Mouse (Mus musculus) cerebellum, adult 9-10 months (tissue): ENCODE measurements around the gene Phgdh.

Experiments used
- DNase-seq: peaks from one replicate; pipeline ENCODE4 v3.0.0; 2022

The Phgdh gene

DNA sequence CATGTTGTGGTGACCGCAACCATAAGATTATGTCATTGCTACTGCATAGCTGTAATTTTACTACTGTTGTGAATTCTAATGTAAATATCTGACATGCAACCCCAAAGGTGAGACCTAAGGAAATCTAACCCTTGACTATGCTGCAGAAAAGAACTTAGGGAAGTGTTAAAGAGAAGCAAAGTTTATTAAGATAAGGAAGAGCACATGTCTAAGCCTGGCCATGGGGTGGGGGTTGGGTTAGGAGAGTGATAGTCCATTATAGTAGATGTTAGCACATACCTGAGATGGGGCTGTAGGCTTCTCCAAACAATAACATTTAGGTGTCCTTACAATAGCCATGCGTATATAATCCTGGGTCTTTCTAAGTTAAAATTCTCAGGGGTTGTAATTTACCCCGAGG is 3.4 kb upstream of the Phgdh start:
- DNase-seq: no peak

DNA sequence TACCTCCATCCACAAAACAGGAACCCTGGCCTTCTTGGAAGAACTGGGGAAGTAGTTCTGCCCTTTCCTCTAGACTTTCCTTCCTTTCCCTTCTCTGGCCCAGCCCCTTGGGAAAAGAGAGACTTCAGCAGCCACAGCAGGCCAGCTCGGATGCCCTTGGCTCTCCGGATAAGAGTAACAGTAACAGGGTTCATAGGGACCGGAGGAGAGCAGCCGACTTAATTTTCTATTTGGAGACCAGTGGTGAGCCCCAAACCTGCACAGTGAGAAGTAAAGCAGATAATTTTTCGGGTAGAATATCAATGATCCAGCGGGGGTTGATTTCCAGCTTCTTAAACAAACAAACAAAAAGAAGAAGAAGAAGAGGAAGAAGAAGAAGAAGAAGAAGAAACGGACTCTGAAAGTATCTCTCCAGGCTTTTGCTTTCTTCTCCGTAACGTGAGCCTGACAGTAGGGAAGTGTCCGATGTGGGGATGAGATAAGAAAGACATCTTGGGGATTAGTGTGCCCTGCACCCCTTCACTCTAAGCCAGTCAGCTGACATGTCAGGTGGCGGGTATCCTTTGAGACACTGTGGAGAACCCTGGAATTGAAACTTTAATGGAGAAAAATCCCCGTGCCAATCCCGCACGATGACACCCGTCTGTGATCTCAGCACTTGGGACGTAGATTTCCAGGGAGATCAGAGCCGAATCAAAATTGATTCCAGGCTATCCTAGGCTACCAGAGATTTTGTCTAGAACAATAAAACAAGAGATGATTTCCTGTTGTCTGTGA is 1.2 kb upstream of the Phgdh start:
- DNase-seq: no peak

DNA sequence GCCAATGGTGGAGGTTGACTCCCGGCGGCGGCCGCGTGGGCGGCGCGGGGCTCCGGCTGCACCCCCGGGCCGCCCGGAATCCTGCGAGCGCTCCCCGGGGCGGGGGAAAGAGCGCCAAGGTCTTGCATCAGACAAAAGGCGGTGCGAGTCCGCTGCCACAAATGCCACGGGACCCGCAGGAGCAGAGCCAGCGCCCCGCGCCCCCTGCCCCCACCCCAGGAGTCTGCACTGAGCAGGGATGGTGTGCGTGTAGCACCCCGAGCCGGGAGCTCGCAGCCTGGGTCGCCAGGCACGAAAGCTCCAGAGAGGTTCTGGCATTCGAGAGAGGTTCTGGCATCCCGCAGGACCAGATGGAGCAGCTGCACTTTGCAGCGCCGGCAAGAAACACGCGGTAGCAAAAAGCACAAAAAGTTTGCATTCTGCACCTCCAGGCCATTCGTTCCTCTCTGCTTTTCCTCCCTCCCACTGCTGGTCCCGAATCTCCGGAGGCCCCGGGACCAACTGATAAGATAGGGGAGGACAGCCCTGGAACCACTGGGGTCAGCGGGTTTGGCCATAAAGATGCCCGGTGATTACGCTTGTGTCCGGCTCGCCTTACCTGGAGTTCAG is 589 bp downstream of the Phgdh start:
- DNase-seq: peak; percentile 17

DNA sequence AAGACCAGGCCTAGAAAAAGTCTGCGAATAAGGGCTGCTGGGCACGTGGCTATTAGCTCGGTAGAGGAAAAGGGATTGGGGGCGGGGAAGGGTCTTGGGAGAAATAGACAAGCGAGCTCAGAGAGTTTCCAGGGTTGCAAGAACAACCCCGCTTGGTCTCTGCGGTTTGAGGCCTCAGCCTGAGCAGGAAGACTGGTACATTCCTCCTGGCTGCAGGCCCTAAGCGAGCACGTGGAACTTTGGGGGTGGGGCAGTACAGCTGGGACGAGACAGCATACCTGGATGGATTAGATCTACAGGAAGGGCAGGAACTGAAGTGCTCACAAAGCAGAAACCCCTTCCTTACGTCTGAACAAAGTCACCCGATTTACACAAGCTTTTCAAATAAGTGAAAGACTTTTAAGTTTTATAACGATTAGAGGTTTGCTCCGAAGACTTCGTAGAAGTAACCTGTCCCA is 1.2 kb downstream of the Phgdh start:
- DNase-seq: peak; percentile 24

DNA sequence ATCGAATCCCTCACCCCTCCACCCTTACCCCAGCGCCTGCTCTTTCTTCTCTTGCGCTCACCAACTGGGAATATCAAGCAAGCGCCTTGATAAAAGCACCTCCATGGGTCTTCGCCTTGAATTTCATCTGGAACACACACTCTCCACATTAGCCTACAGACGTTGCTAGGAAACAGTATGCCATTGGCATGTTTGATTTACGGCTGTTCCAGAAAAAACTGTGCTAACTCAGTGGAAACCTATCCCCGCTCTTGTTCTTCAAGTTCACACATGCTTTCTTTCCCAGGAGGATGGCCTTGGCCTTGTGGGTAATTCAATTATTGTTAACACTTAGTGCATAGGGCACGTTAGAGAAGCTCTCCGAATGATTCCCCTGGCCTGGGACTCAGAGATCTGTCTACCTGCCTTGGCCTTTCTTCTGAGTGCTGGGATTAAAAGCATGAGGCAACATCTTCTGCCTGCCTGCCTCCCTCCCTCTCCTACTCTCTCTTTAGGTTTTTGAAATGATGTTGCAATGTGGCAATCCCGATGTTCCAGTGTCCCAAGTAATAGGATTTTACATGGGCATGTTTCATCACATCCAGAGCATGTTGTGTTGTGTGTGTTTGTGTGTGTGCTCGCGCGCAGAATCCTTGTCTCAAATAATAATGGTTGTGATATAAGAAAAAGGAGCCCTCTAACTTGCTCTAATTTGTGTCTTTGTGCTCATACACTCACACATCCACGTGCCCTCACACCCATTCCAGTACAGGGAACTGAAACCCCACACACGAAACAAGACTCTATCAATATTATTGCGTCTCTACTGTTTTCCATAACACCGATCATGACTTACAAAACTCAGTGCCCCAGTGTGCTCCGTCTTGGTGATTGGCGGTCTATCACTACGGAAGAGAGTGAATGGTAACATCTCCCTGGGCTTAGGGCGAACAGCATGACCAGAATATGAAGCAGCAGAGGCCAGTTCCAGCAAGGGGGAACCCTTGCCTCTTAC is 2.8 kb downstream of the Phgdh start:
- DNase-seq: no peak

DNA sequence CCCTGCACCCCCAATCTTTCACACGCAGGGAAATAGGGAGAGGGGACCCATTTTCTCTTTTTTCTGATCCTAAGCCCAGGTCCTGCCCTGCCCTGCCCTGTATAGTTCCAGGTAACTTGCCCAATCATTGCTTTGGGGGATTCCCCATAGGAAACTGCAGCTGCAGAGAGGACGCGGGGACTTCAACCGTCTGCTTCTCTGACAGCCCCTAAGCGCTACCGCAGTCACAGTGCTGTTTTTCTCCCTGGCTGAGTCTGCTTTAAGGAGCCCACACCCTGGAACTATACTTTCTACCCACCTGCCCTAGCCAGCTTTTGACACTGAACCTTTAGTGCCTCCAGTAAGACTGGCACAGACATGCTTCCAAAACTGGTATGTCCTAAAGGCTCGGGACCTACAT is 3.9 kb downstream of the Phgdh start:
- no peak for DNase-seq

DNA sequence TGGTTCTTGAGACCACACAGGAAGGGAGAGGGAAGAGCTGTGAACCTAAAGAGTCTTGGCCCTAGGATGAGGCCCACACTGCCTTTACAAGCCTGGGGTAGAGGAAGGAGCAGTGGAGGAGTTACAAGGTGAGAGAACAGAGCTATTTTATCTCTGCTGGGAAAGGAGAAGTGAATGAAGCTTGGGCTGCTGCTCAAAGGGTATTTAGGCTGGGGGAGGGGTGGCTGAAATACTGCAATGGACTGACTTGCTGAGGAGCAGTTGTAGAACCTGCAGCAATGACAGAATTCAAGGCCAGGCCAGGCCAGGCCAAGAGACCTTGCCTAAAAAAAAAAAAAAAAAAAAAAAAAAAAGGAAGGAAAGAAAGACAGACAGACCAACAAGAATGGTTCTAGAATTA is 4.5 kb downstream of the Phgdh start:
- no peak for DNase-seq

DNA sequence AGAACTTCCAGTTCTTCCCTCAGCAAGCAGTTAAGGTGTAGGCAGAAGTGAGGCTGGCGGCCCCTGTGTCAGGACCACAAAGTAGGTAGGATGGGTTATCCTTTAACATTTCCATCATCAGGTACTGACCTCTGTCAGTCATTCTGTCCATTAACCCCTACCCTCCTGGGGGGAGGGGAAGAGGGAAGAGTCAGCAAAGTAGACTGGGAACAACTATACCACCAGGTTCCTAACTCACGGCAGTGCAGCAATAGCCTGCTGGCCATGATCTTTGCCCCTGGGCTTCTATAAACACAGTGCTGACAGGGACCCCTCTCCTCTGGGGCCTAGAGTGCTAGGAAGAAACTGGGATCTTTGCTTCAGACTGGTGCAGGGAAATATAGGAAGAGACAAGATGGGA is 5.8 kb downstream of the Phgdh start:
- no peak for DNase-seq

DNA sequence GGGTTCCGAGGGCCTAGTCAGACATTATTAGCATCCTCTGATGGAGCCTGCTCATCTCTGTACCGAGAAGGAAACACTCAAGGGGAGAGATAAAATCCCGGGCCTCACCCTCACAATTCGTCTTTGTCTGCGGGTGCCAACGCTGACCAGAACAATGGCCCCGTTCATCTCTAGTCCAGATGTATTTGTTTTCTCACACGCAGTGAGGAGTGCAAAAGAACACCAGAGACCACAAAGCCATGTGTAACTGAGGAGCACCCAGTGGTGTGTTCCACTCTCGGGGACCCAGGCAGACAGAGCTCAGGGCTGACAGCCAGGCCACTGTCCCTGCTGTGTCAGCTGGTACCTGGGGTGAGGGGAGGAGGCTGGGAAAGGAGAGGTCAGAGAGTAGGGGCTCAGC is 15.6 kb downstream of the Phgdh start:
- no peak for DNase-seq

DNA sequence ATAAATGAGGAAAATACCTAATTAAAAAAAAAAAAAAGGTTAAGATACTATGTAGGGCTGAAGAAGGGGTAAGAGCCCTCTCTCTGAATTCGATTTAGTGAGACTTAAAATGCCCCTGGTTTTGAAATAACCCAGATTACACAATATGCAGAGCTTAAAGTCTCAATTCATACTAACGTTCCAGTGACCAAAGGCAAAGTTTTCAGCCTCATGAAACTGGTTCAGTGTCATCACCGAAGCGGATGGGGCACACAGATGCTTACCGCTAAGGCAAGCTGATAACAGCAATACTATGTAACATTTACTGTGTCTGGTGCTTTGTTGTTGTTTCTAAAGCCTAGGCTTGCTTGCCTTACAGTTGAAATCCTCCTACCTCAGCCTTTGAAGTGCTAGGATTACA is 17.6 kb downstream of the Phgdh start:
- no peak for DNase-seq

DNA sequence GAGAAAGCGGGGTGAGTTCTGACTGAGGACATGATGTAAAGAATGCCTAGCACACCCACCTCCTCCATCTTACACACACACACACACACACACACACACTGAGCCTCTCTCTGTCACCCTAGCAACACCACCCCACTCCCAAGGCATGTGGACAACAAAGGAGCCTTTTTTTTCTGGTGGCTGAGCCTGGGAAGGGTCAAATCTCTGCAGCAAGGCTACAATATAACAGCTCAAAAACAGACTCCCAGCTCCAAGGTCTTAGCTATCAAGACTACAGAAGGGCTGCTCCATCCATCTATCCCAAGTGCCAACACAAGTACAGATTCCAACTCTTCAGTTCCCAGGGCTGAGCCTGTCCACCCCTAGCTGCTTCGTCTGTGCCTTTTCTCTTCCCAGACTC is 20.6 kb downstream of the Phgdh start:
- no peak for DNase-seq

DNA sequence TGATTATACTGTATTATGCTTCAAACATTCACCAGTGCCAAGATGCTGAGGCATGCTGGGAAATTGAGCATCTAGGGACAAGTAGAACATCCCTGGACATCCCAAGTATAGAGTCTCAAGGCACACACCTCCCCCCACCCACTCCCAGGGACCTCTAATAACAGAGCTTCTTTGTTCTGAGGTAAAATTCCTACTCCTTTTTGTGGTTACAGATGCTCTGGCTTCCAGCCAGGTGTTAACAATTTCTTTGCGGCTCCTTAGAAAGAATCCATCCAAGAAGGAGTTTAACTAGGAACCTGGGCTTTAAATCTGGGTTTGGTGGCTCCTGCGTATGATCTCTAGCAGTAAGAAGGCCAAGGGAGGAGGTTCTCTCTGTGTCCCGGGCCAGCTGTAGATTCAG is 22.6 kb downstream of the Phgdh start:
- no peak for DNase-seq

DNA sequence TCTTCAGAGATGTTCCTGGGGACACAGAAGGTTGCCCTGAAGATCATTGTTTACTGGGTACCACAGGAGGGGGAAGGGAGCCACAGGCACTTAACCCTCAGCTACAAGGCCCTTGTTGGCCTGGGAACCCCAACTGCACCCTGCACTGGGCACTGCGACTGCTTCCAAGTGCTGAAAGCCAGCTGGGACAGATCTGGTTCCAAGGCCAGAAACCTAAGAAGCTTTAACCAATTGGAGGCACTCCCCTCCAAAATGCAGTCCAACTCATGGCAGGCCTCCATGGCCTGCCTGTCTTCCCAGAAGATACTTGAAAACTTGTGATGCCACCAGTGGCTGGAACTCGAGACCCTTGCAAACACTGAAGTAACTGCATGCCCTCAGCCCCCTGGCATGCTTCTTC is 24.6 kb downstream of the Phgdh start:
- DNase-seq: no peak

DNA sequence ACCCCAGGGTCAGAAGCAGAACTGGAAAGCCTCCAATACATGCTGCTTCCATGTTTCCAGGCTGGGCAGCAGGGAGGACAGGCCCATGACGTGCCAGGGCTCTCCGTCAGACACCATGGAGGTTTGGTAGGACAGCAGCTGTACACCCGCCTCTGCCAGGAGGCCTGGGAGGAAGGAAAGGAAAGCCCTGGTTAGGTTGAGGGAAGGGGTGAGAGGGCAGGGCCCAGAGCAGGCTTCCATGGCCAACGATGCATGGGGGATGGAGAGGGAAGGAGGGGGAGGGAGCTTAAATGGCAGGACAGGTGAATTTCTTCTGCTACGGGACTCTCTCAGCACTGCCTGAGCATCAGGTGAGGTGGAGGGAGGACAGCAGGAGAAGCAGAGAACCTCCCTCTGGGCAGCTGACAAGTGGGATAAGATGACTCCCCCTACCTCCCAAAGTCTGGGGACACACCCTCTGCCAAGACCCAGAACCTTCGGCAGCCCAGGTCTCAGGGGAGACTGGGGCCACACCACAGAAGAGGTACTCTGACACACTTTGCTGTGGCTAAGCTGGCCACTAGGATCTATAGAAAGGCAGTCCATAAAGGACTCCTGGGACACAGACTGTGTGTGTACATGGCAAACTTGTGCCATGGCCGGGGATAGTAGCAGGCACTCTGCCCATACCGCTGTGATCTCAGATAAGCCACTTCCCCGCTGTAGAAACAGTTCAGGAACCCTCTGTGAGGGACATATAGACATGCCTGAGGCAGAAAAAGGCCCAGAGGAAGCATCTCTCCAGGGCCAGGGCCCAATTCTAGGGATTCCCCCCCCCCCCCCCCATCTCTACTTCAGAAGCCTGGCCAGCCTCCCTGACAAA is 26.3 kb downstream of the Phgdh start:
- DNase-seq: no peak

DNA sequence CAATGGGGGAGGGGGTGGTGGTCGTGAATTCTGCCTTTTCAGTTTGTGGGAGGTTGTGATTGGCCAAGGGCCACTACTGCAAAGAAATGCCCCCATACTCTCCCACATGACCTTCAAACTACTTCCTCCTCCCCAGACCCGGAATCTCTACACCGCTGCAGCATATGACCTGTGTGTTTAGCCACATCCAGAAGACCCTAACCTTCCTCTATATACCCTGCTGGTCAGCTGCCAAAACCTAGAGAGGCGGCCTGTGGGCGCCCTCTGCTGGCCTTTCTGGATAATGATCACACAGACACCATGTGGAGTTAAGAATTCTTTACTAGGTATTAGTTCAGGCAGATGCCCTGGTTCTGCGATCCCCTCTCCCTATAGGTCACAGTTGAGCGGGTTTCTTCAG is 26.9 kb downstream of the Phgdh start:
- DNase-seq: no peak

DNA sequence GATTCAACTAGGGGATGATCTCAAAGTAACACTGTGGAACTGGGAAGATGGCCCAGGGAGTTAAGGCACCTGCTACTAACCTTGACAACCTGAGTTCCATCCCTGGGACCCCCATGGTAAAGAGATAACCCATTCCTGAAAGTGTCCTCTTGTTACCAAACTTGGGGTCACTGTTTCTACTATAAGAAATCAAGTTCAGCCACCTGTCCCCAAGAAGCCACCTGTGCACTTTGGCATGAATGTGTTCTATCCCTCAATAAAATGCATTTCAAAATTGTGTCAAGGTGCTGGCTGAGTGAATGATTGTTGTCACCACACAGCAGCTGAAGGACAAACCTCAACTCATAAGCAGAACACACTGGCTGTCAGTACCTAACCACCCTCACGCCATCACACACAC is 29.3 kb downstream of the Phgdh start:
- DNase-seq: no peak

DNA sequence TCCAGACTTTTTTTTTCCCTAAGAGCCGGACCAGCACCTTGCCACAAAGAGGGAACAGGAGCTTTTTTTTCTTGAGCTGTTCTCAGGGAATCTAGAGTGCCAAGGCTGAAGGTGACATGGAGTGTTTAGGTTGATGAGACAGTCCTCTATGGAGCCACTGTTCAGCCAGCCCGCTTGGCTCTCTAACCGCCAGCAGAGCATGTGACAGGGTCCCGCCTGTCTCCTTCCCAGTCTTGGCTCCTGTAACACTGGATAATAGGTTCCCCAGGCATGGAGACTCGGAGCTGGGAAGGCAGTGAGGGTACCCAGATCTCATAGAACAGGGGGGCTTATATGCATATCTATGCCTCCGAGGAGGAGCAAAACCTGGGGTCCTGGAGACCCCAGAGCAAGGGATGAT is 31.2 kb downstream of the Phgdh start:
- no peak for DNase-seq

DNA sequence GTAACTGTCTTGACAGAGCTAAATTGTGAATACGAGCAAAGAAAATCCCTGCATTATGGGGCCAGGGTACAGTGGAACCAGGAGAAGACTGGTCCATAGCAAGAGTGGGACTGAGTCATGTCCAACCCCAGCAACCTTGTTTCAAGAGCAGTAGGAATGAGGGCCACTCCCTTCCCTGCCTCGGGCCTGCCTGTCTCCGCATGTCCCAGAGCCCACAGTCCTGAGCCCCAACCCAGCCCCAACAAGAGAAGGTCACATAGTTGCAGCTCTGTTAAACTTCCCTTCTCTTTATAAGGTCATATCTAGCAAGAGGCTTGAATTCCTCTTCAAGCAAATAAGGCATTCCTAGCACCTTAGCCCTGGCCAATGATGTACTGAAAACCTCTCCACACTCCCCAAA is 38.0 kb downstream of the Phgdh start:
- DNase-seq: no peak

DNA sequence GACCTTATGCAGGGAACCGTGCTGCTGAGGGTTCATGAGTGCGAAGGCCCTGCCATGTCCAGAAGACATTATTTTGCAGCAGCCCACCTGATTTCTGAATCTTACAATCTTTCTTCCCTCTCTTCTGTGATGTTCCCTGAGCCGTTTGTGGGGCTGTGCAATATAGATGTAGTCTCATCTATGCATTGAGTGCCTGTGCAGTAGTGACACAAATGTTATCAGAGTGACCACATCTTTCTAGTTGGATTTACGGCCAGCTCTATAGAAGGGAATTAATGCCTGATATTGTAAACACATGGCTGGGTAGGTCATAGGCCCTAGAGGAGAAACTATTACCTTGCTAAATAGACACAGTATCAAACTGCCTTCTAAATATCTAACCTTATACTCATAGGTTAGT is 39.5 kb downstream of the Phgdh start:
- DNase-seq: no peak

DNA sequence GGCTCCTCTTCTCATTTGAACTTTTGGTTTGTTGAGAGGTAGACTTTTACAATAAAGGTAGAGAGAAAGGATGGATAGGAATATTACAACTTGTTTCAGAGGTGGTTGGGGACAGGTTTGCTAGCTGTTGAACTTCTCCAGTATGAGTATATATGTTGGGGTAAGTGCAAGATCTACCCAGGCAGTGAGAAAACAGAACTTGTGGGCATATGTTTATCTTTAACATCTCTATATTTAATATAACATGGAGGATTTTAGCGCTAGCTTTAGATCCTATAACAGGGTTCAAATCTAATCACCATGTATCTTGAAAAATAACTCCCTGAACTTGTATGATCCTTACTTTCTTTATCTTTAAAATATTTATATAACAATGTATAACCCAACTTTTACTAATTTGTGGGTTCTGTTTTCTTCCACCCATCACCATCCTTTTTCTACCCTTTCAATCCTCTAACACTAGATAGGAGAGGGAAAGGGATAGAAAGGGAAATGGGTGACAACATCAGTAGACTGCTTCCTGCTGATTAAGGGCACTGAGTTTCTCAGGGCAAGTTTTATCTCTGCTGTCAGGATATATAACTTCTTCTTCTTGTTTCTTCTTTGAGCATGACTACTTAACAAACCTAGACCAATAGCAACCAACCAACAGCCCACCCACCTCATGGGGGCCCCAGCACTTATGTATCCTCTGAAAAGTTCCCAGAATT is 40.2 kb downstream of the Phgdh start:
- no peak for DNase-seq

DNA sequence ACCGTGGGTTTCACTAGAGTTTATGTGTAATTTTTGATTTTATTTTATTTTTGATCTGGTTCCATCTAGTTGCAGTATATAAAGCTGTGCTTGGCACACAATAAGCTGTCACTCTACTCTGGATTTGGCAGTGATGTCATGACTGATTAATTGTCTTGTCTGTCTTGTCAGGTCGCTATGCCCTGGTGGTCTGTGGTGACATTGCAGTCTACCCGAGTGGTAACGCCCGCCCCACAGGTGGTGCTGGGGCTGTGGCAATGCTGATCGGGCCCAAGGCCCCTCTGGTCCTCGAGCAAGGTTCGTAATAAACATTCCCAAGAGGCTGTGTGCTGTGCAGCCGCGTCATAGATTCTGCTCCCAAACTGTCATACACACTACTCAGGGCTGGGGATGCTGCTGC is 43.8 kb downstream of the Phgdh start:
- no peak for DNase-seq

DNA sequence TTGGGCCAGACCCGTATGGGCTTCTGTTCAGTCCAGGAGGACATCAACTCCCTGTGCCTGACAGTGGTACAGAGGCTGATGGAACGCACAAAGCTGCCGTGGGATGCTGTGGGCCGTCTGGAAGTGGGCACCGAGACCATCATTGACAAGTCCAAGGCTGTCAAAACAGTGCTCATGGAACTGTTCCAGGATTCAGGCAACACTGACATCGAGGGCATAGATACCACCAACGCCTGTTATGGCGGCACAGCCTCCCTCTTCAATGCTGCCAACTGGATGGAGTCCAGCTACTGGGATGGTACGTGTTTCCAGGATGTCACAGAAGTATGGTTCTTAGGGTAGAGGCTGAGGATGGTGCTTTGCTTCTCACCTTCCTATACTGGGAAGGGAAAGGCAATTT is 48.7 kb downstream of the Phgdh start:
- no peak for DNase-seq
